Mouse (Mus musculus): ENCODE results near the gene Slamf9.

The Slamf9 gene

DNA sequence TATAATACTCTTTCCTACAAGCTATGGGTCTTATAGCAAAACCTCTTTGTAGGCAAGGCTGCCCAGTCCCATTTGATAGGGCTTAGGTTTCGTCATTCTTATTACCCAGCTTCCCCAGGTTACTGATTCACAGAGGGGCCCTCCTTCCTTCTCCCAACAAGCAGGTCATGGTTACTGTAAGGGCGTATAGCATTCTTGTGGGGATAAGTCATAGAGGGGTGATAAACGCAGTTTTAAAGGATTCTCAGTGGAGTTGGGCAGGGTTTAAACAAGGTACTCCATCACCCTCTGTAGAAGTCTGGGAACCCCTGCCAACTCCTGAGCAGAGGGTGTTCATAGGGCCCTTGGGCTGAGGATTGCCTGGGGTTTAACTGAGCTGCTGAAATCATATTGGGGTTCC lies 12.6 kb upstream of the Slamf9 start:
- no peak for DNase-seq (ENCODE audit: low spot score)

DNA sequence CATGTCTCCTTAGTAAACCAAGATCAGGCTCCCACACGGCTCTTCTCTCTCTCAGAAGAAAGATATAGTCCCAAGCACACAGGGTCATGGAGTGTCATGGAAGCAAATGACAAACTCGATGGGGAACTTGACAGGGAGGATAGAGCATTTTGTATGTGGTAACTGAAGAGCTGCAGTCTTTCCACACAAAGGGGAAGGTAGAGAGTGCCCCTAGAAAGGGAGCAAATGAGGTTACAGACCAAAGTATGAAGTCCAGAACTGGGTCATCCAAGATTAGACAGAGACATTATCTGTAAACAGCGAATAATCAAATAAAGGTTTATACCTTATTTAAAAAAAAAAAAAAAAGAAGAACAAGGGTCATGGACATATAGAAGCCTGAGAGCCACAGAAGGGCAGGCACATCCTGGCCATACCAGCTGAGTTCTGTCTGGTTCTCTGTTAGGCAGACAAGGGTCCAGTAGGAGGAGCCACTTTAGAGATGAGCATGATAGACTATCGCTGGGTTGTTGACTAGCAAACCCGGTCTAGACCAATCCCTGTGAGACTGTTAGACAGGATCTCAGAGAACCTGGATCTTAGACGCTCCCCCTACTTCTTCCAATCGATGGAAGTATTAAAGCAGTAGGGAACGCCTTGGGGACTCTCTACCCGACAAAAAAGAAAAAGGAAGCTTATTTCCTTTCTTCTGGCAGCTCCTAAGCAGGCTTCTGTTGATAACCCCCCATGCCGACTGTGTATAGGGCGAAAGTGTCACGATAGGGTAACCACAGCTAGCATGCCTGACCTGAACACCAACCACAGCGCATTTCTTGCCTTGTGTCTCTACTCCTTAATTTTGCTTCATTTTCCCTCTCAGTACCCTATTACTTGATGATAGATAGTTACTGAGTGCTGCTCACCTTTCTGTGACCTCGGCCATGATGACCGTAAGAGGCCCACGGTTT lies 11.5 kb upstream of the Slamf9 start:
- DNase-seq (ENCODE audit: low spot score) = no peak

DNA sequence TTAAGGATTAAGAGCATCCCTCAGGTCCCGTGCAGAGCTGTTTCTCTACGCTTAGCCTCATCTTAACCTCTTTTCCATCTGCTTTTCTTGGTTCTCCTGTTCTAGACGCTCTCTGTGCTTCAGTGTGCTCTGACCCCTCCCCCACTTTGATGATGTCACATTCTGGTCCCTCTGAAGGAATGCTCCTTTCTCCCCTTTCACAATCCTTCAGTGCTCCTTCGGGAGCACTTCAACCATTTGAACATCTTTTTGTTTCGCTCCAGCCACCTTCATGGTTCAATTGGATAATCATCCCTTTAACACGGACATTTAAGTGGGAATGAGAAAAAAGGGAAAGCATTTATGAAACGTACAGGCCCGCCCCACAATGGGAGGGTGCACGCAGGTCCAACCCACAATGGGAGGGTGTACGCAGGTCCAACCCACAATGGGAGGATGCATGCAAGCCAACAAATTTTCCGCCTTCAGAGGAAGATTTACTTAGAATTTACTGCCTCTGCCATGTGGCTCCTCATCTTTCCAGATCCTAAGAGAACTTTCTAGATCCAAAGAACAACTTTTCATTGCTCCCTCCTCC lies 6.8 kb upstream of the Slamf9 start:
- DNase-seq (ENCODE audit: low spot score) = no peak

DNA sequence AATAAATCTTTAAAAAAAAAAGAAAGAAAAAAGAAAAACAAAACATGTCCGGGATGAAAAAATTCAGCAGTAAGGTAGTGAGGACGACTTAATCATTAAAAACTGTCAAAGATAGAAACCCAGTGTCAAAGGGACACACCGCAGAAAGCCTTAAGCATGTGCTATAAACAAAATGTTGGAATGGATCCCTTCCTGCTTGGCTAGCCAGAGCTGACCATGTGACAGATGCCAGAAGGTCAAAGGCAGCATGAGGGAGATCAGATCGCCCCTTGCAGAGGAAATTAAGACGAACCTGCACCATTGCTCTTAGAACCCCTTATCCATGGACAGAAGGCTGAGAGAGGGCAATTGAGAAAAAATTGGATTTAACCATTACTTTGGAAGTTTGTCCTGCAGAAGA lies 5.8 kb upstream of the Slamf9 start:
- no peak for DNase-seq (ENCODE audit: low spot score)

- DNase-seq (ENCODE audit: low spot score) = no peak
These were observed 5.2 kb upstream of the Slamf9 start for GRCm38 (mm10) chr1:172469810-172470448.

- DNase-seq (ENCODE audit: low spot score) = no peak
These were observed 2.2 kb upstream of the Slamf9 start for GRCm38 (mm10) chr1:172472909-172473308.

- no peak for DNase-seq (ENCODE audit: low spot score)
These were observed 962 bp upstream of the Slamf9 start for GRCm38 (mm10) chr1:172474196-172474595.

GRCm38 (mm10) chr1:172478020-172478419 lies 2.9 kb downstream of the Slamf9 start:
- DNase-seq (ENCODE audit: low spot score) = no peak

DNA sequence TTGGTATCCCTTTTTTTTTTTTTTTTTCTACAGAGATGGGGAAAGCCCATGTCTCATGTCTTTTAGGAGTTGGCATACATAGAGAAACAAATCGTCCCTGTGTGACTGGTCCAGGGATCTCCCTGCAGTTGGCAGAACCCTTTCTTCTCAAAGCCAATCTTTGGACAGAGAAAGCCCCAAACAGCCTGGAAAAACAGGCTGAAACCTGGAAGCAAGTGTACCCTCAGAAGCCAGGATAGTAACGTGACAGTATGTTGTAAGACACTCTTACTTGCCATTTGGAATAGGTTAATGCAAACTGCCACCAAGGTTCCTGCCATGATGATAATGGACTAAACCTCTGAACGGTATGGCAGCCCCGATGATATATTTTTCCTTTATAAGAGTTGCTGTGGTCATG lies 5.2 kb downstream of the Slamf9 start:
- no peak for DNase-seq (ENCODE audit: low spot score)

- DNase-seq (ENCODE audit: low spot score) = no peak
These were observed 6.0 kb downstream of the Slamf9 start for GRCm38 (mm10) chr1:172481111-172481510.

DNA sequence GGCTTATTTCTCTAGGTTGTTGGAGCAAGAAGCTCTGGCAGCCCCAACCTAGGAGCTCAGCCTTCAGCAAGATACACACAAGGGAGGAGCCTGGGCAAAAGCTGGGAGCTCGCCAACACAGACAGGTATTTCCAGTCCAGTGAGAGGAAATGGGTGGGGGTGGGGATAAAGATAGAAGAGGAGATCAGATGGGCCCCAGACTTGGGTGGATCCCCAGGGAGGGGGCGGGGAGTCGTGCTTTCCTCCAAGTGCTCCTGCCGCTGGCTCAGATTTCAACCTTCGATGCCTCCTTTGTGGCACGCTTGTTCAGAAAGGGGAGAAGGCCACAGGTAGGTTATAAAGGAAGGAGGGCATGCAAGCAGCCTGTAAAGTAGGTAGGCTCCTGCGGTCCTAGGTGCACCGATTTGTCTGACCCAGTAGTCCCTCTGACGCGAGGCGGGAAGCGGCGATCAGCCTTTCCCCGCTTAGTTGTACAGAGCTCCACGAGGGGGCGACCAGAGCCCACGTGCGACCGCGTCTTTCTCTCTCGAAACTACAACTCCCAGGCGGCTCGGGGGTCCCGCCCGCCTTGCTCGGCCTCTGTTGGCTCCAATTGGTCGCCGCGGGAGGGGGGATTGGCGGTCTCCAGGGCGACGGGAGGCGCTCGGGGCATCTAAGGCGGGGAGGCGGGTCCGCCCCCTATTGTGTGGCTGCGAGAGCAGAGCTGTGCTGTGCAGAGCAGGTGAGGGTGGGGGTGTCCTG lies 6.6 kb downstream of the Slamf9 start, which contains the start of gene Igsf9:
TSS of gene Igsf9 (plus strand) at position 249 of the 741 bp plus-strand sequence.
- peak; percentile 98 for DNase-seq (ENCODE audit: low spot score)

- no peak for DNase-seq (ENCODE audit: low spot score)
These were observed 7.6 kb downstream of the Slamf9 start for GRCm38 (mm10) chr1:172482518-172483360.

GRCm38 (mm10) chr1:172483361-172483660 lies 8.2 kb downstream of the Slamf9 start:
- DNase-seq (ENCODE audit: low spot score) = no peak

DNA sequence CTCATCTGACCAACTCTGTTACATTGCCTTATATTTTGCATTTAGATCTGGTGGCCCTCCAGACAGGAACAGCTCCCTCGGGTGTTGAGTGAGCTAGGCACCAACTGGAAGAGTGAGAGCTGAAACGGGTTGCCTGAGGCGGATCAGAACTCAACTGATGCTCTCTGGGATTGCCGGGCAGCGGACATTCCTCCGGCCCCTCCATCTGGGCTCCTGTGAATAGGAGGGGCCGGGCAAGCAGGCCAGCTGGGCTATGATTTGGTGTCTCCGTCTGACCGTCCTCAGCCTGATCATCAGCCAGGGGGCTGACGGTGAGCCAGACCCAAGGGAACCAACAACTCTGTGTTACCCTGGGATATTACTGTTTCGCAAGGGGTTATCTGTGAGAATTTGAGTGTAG lies 9.1 kb downstream of the Slamf9 start:
- DNase-seq (ENCODE audit: low spot score) = no peak

DNA sequence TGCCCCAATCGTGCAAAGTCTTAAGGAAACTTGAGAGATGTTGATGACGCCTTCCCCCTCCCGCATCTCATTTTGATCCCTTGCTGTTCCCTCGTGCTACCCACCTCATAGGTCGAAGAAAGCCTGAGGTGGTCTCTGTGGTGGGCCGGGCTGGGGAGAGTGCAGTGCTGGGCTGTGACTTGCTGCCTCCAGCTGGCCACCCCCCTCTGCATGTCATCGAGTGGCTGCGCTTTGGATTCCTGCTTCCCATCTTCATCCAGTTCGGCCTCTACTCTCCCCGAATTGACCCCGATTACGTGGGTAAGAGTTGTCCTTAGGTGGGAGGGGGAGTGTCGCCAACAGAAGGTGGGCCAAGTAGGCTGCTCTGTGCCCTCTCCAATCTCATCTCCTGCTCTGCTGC lies 9.5 kb downstream of the Slamf9 start:
- DNase-seq (ENCODE audit: low spot score) = no peak

- no peak for DNase-seq (ENCODE audit: low spot score)
These were observed 10.7 kb downstream of the Slamf9 start for GRCm38 (mm10) chr1:172485821-172486220.

- peak; percentile 75 for DNase-seq (ENCODE audit: low spot score)
These were observed 11.1 kb downstream of the Slamf9 start for GRCm38 (mm10) chr1:172486236-172486635.

GRCm38 (mm10) chr1:172486651-172487050 lies 11.5 kb downstream of the Slamf9 start:
- no peak for DNase-seq (ENCODE audit: low spot score)

GRCm38 (mm10) chr1:172487859-172488258 lies 12.7 kb downstream of the Slamf9 start:
- no peak for DNase-seq (ENCODE audit: low spot score)

DNA sequence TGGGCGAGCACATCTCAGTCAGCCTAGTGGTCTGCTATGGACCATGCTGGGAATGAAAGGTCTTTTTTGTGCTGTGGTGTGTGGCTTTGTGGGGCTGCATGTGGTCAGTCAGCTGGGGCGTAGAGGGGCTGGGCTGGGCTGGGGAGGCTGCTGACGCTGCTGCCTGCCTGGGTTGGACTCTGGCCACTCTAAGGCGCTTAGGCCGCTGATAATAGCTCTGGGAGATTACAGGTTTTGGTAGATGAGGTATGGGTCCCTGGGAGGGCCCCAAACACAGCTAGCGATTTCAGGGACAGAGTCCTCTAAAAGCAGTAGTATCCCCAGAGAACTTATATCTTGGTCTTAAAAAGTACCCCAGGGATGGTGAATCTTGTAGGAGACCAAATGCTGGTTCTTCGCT lies 13.7 kb downstream of the Slamf9 start:
- DNase-seq (ENCODE audit: low spot score) = no peak

- no peak for DNase-seq (ENCODE audit: low spot score)
These were observed 14.6 kb downstream of the Slamf9 start for GRCm38 (mm10) chr1:172489585-172490250.
